Mouse (Mus musculus) embryonic facial prominence, embryonic 11.5 days (tissue): ENCODE results near the gene C1qbp. TPM values are rescaled to one million over a fixed set of nuclear protein-coding genes. Genes with fewer than 3 reads are reported as not detected.

Source experiments
- ATAC-seq: fragments of 200-750 bp; cut with Nextera tagmentation; replicated peaks from 2 replicates; pipeline ENCODE4 v1.8.0; 2017; ENCODE audit warnings: low read depth; ENCODE audit not compliant: insufficient number of reproducible peaks, low FRiP score, low TSS enrichment
- DNase-seq: peaks from one replicate; pipeline ENCODE4 v3.0.0-alpha.2; 2015; ENCODE audit warnings: low spot score
- H3K27ac ChIP-seq: fragments of 300-500 bp; sonication (generic); replicated peaks from 2 replicates; pipeline ENCODE4 v1.5.1; 2014; ENCODE audit warnings: mild to moderate bottlenecking, low read depth, low read length, control low read depth
- H3K27me3 ChIP-seq: fragments of 300-500 bp; sonication (generic); 2 replicates; pipeline ENCODE4 v1.6.1; 2014; ENCODE audit warnings: mild to moderate bottlenecking, low read length, moderate library complexity, mixed read lengths; ENCODE audit not compliant: control insufficient read depth, insufficient read depth
- H3K36me3 ChIP-seq: fragments of 300-500 bp; sonication (generic); replicated peaks from 2 replicates; pipeline ENCODE4 v1.6.1; 2014; ENCODE audit warnings: low read depth, mild to moderate bottlenecking, low read length, moderate library complexity, mixed read lengths; ENCODE audit not compliant: control insufficient read depth, insufficient read depth
- H3K4me1 ChIP-seq: fragments of 300-500 bp; sonication (generic); 2 replicates; pipeline ENCODE4 v1.6.1; 2014; ENCODE audit warnings: low read length, mixed read lengths; ENCODE audit not compliant: control insufficient read depth, insufficient read depth
- H3K4me2 ChIP-seq: fragments of 300-500 bp; sonication (generic); 2 replicates; pipeline ENCODE4 v1.6.1; 2014; ENCODE audit warnings: low read depth, mild to moderate bottlenecking, control low read depth, low read length, moderate library complexity
- H3K4me3 ChIP-seq: fragments of 300-500 bp; sonication (generic); 2 replicates; pipeline ENCODE4 v1.5.1; 2014; ENCODE audit warnings: low read depth, low read length, control low read depth
- H3K9ac ChIP-seq: fragments of 300-500 bp; sonication (generic); replicated peaks from 2 replicates; pipeline ENCODE4 v1.6.1; 2014; ENCODE audit warnings: mild to moderate bottlenecking, control low read depth, low read length
- H3K9me3 ChIP-seq: fragments of 300-500 bp; sonication (generic); replicated peaks from 2 replicates; pipeline ENCODE4 v1.6.1; 2016; ENCODE audit warnings: mild to moderate bottlenecking, low read length, inconsistent platforms, mixed read lengths; ENCODE audit not compliant: control insufficient read depth
- WGBS: fragments of 180-500 bp; shearing (Covaris S2); extraction: QIAGEN DNeasy Blood & Tissue Kit; methylation state at CpG from one replicate; pipeline ENCODE4 v1.1.7; 2014; 5-methylcytosine and 5-hydroxymethylcytosine counted together
- polyA plus RNA-seq: library from polyadenylated mRNA; unstranded; fragments of >200 nt; fragmentation: Nextera tagmentation; extraction: Ambion mirVana; gene quantifications from 2 replicates; pipeline ENCODE4 v1.2.1, GENCODE M21; 2014

Gene C1qbp
- polyA plus RNA-seq, 1 experiment from 2014 or later, result 274 TPM

GRCm38 (mm10) chr11:70970560-70971540 lies 12.0 kb downstream of the C1qbp start:
- ATAC-seq (peak; percentile 51), DNase-seq (peak; percentile 13)
- Histone ChIP-seq H3K4me1 (no peaks in the 10 kb centered on the region), H3K27me3 (no peaks in the 10 kb centered on the region), H3K4me3 (peak overlapping the region; percentile 93), H3K27ac (no peak overlapping the region), H3K4me2 (peak overlapping the region; percentile 66), H3K9me3 (no peaks in the 10 kb centered on the region), H3K9ac (peak overlapping the region; percentile 64), H3K36me3 (0 out of 2 replicates have a peak, but pooled peaks cover 2% of the 10 kb centered on the region)
- WGBS, result 18% methylated on average over 24 of the region's 24 CpGs

- Histone ChIP-seq H3K36me3 (0 out of 2 replicates have a peak, but pooled peaks cover 2% of the 10 kb centered on the region), H3K4me3 (peak within 1 kb of the TSS; percentile 93)
- under 1% methylated on average over 43 of the region's 43 CpGs for WGBS
Observed at GRCm38 (mm10) chr11:70969821-70970559, 12.8 kb downstream of the C1qbp start, which contains the start of the genes Nup88 and Rpain. TSS of gene Nup88 (minus strand) at chr11:70969973. TSS of gene Rpain (plus strand) at chr11:70970213.

GRCm38 (mm10) chr11:70969271-70969794 lies 13.5 kb downstream of the C1qbp start:
- Histone ChIP-seq H3K9ac (peak overlapping the region; percentile 96), H3K36me3 (peaks cover 5% of the 10 kb centered on the region), H3K4me3 (peak overlapping the region; percentile 93), H3K27ac (peak overlapping the region; percentile 68; the same call in 1 of the 2 replicates), H3K4me1 (no peaks in the 10 kb centered on the region), H3K9me3 (no peaks in the 10 kb centered on the region), H3K4me2 (peak overlapping the region; percentile 65), H3K27me3 (no peaks in the 10 kb centered on the region)
- DNase-seq (peak; percentile 47), ATAC-seq (no peak)
- under 1% methylated on average over 25 of the region's 25 CpGs for WGBS

More at GRCm38 (mm10) chr11:70969821-70970559, 12.8 kb downstream of the C1qbp start, which contains the start of the genes Nup88 and Rpain:
- Histone ChIP-seq H3K27me3 (no peaks in the 10 kb centered on the region), H3K4me2 (peak within 1 kb of the TSS; percentile 66), H3K4me1 (no peaks in the 10 kb centered on the region), H3K9me3 (no peaks in the 10 kb centered on the region), H3K27ac (peak within 1 kb of the TSS; percentile 68; the same call in 1 of the 2 replicates), H3K9ac (peak within 1 kb of the TSS; percentile 96)
- ATAC-seq (peak; percentile 98), DNase-seq (peak; percentile 97)

- Histone ChIP-seq H3K27ac (no peak overlapping the region), H3K4me2 (no peak overlapping the region), H3K4me3 (no peak overlapping the region), H3K9ac (no peak overlapping the region), H3K4me1 (no peaks in the 10 kb centered on the region), H3K27me3 (no peaks in the 10 kb centered on the region), H3K36me3 (peaks cover 11% of the 10 kb centered on the region), H3K9me3 (no peaks in the 10 kb centered on the region)
- WGBS, result 75% methylated on average over 4 of the region's 4 CpGs
- ATAC-seq (no peak), DNase-seq (no peak)
Observed at GRCm38 (mm10) chr11:70964222-70964907, 18.5 kb downstream of the C1qbp start.

GRCm38 (mm10) chr11:70960786-70961554 lies 21.9 kb downstream of the C1qbp start:
- H3K4me1 ChIP-seq, result no peaks in the 10 kb centered on the region
- no peak overlapping the region for H3K9ac ChIP-seq
- DNase-seq (no peak), ATAC-seq (no peak)
- H3K27me3 ChIP-seq, result no peaks in the 10 kb centered on the region
- WGBS, result 94% methylated on average over 5 of the region's 5 CpGs
- no peaks in the 10 kb centered on the region for H3K9me3 ChIP-seq
- H3K4me2 ChIP-seq, result no peak overlapping the region
- no peak overlapping the region for H3K4me3 ChIP-seq
- peaks cover 20% of the 10 kb centered on the region for H3K36me3 ChIP-seq
- no peak overlapping the region for H3K27ac ChIP-seq

- ATAC-seq (no peak), DNase-seq (no peak)
- H3K36me3 ChIP-seq, result peaks cover 15% of the 10 kb centered on the region
- no peaks in the 10 kb centered on the region for H3K9me3 ChIP-seq
- H3K27me3 ChIP-seq, result no peaks in the 10 kb centered on the region
- WGBS, result 87% methylated on average over 4 of the region's 4 CpGs
- H3K4me1 ChIP-seq, result no peaks in the 10 kb centered on the region
- no peak overlapping the region for H3K9ac ChIP-seq
- H3K4me3 ChIP-seq, result no peak overlapping the region
- no peak overlapping the region for H3K4me2 ChIP-seq
- no peak overlapping the region for H3K27ac ChIP-seq
Observed at GRCm38 (mm10) chr11:70954711-70955110, 28.1 kb downstream of the C1qbp start.
